Mouse (Mus musculus) ES-Bruce4 (cell line): ENCODE results near the gene Dync1i1. TPM values are rescaled to one million over a fixed set of nuclear protein-coding genes. Genes with fewer than 3 reads are reported as not detected.

Source experiments
- H3K27ac ChIP-seq: 2 replicates; pipeline ENCODE4 v1.5.1; 2012; ENCODE audit warnings: low read length, inconsistent platforms; ENCODE audit not compliant: insufficient read depth
- H3K27me3 ChIP-seq: 2 replicates; pipeline ENCODE4 v1.6.1; 2012; ENCODE audit warnings: mild to moderate bottlenecking, low read length, inconsistent platforms; ENCODE audit not compliant: control insufficient read depth, poor library complexity, insufficient read depth, severe bottlenecking
- H3K36me3 ChIP-seq: 2 replicates; pipeline ENCODE4 v1.6.1; 2012; ENCODE audit warnings: inconsistent platforms, mild to moderate bottlenecking, low read length, moderate library complexity; ENCODE audit not compliant: control insufficient read depth, poor library complexity, insufficient read depth, severe bottlenecking
- H3K4me1 ChIP-seq: one replicate; pipeline ENCODE4 v1.8.1; 2011; ENCODE audit warnings: low read length; ENCODE audit not compliant: control insufficient read depth, insufficient read depth
- H3K4me3 ChIP-seq: 2 replicates; pipeline ENCODE4 v1.5.1; 2011; ENCODE audit warnings: low read depth, mild to moderate bottlenecking, low read length
- H3K9ac ChIP-seq: 2 replicates; pipeline ENCODE4 v1.6.1; 2012; ENCODE audit warnings: low read depth, mild to moderate bottlenecking, inconsistent platforms; ENCODE audit not compliant: poor library complexity, severe bottlenecking
- H3K9me3 ChIP-seq: replicated peaks from 2 replicates; pipeline ENCODE4 v1.6.1; 2012; ENCODE audit warnings: mild to moderate bottlenecking, low read length, inconsistent platforms; ENCODE audit not compliant: control insufficient read depth, poor library complexity, insufficient read depth, severe bottlenecking
- CTCF ChIP-seq: IDR thresholded peaks from one replicate; pipeline ENCODE4 v1.8.1; 2011; ENCODE audit warnings: low read depth, low read length
- EP300 ChIP-seq: IDR thresholded peaks from 2 replicates; pipeline ENCODE4 v1.6.1; 2011; ENCODE audit warnings: low read depth, low read length; ENCODE audit not compliant: insufficient read depth
- POLR2A ChIP-seq: IDR thresholded peaks from one replicate; pipeline ENCODE4 v1.8.1; 2011; ENCODE audit warnings: low read length; ENCODE audit not compliant: insufficient read depth
- polyA plus RNA-seq: library from polyadenylated mRNA; stranded (reverse); fragments of >200 nt; gene quantifications from 2 replicates; pipeline ENCODE4 v1.2.4, GENCODE M21; 2011; ENCODE audit warnings: low read depth; ENCODE audit not compliant: missing spikeins, insufficient read depth, insufficient read length

The Dync1i1 gene
- polyA plus RNA-seq, 1 experiment: 0.25 TPM

DNA sequence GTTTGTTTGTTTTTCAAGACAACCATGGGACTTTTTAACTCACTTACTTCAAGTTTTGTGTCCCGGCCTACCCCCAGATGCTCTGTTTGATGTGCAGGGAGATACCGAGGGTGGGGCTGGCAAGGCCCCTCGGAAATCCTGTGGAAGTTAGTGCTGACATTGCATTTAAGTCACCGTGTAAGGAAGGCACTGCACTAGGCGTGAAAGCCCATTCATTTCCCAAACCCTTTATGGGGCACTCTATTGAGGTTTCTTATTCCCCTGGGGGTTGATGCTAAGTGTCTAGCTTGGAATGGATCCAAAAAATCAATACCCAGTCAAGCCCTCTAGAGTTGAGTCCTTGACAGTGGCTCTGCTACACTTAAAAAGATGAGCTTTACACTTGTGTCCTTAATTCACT is 27.2 kb downstream of the Dync1i1 start:
- Histone ChIP-seq H3K27me3 (no peaks in the 10 kb centered on the region), H3K4me1 (peaks cover 3% of the 10 kb centered on the region), H3K9me3 (no peaks in the 10 kb centered on the region; the same call in 1 of the 2 replicates), H3K27ac (no peak overlapping the region), H3K4me3 (no peak overlapping the region), H3K36me3 (no peaks in the 10 kb centered on the region), H3K9ac (no peak overlapping the region)
- TF ChIP-seq EP300: no peak
- TF ChIP-seq POLR2A: no peak
- TF ChIP-seq CTCF: no peak

DNA sequence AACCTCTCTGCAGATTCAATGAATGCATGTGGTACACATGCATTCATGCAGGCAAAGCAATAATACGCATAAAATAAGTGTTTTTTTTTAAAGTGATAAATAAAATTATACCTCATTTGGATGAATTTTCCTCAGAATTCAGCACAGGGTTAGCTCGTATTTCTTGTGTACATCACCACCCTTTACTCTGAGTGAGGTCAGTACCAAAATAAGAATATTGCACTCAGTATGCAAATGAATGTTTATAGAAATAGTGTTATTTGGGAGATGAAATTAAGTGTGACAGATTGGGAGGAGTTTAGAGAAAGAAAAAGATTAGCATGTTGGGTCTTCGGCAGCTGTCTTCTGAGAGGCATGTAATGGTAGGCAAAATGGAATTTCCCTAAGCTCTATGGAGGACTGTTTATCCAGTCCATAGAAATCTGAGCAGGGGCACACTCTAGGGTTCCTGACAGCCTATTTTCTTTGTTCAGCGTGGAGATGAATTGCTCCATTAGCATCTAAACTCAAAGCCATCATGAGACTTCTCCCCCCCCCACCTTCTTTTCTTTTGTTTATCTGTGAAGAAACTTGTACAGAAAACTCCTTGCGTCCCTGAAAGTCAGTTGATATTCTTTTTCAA is 31.2 kb downstream of the Dync1i1 start:
- TF ChIP-seq POLR2A (no peak), EP300 (no peak), CTCF (no peak)
- H3K9me3 ChIP-seq: no peaks in the 10 kb centered on the region; the same call in 1 of the 2 replicates
- H3K9ac ChIP-seq: no peak overlapping the region
- H3K4me1 ChIP-seq: peaks cover 3% of the 10 kb centered on the region
- no peaks in the 10 kb centered on the region for H3K27me3 ChIP-seq
- no peak overlapping the region for H3K4me3 ChIP-seq
- H3K36me3 ChIP-seq: no peaks in the 10 kb centered on the region
- no peak overlapping the region for H3K27ac ChIP-seq

DNA sequence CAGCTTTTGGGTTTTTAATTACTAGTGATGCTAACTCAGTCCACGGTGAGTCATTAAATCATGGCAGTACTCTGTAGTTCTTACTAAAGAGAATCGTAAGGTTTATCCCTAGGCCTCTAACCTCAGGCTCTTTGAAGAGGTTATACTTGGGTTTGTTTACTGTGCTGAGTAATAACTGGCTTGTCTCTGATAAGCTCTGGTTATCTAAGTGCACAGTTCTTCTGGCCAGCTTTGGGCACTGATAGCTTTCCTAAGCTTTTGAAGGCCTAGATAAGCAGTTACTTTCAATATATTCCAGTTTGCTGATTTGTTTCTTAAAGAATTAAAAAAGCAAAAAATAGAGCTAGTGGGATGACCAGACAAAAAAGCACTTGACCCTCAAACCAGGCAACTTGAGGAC is 37.5 kb downstream of the Dync1i1 start:
- no peak overlapping the region for H3K9ac ChIP-seq
- no peak overlapping the region for H3K27ac ChIP-seq
- no peaks in the 10 kb centered on the region for H3K27me3 ChIP-seq
- TF ChIP-seq EP300 (no peak), CTCF (no peak), POLR2A (no peak)
- no peaks in the 10 kb centered on the region for H3K4me1 ChIP-seq
- no peaks in the 10 kb centered on the region for H3K9me3 ChIP-seq
- H3K36me3 ChIP-seq: no peaks in the 10 kb centered on the region
- H3K4me3 ChIP-seq: no peak overlapping the region

DNA sequence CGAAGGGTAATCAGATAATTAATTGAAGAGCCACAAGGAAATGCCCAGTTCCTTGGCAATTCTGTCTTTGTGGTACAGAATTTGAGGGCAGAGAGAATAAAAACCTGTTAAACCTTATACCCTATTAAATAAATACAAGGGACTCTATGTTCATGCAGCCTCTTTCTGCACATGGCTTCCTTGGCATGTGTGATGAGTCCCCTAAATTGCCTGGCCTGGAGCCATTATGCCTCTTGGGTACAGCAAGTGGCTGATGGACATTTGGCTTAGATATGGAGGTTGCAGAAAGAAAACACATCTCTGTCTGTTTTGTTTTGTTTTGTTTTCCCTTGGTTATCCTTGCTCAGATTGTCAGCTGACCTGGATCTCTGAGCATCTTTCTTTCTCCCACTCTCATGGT is 43.1 kb downstream of the Dync1i1 start:
- Histone ChIP-seq H3K4me3 (no peak overlapping the region), H3K9me3 (no peaks in the 10 kb centered on the region), H3K36me3 (no peaks in the 10 kb centered on the region), H3K9ac (no peak overlapping the region), H3K4me1 (no peaks in the 10 kb centered on the region), H3K27ac (no peak overlapping the region), H3K27me3 (no peaks in the 10 kb centered on the region)
- TF ChIP-seq CTCF: no peak
- no peak for TF ChIP-seq POLR2A
- TF ChIP-seq EP300: no peak

DNA sequence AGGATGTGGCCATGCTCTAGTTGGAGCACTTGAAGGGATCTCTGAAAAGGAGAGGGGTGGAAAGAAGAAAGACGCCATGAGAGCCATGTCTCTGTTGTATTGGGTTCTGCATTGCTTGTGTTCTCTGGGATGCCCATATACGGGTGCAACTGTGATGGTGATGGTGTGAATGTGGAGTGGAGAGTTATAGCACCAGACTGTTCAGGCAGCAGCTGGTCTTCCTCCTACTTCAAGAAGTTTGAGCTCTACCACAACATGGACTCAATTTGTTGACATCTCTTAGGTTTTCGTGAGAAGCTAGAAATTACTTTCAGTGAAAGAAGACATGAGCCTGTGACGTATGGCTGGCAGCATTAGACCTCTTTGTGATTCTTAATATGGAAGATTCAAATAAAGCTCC is 44.8 kb downstream of the Dync1i1 start:
- Histone ChIP-seq H3K36me3 (no peaks in the 10 kb centered on the region), H3K4me3 (no peak overlapping the region), H3K27me3 (no peaks in the 10 kb centered on the region), H3K9me3 (no peaks in the 10 kb centered on the region), H3K9ac (no peak overlapping the region), H3K27ac (no peak overlapping the region), H3K4me1 (no peaks in the 10 kb centered on the region)
- TF ChIP-seq EP300 (no peak), POLR2A (no peak), CTCF (no peak)

DNA sequence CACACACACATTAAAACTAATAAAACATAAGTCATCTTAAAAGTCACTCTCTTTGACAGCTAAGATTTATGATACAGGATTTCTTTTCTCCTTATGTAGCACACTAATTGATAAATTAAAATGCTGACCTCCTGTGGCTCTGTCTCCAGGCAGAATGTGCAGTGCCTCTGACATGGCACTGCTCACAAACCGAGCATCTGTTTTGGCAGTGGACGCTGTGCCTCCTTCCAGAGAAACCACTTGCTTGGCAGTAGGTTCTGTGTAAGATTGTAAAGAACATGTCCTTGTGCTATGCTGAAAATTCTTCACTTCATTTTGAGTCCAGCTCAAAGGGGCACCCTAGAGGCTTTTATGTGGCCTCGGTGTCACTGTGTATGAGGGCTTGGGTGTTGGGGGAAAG is 50.0 kb downstream of the Dync1i1 start:
- Histone ChIP-seq H3K36me3 (no peaks in the 10 kb centered on the region), H3K4me1 (no peaks in the 10 kb centered on the region), H3K27me3 (no peaks in the 10 kb centered on the region), H3K9me3 (no peaks in the 10 kb centered on the region), H3K27ac (no peak overlapping the region), H3K9ac (no peak overlapping the region), H3K4me3 (no peak overlapping the region)
- TF ChIP-seq CTCF (no peak), EP300 (no peak), POLR2A (no peak)
